Mouse (Mus musculus) lung, adult 2 months (tissue): ENCODE results near the gene Kdm2a. TPM values are rescaled to one million over a fixed set of nuclear protein-coding genes. Genes with fewer than 3 reads are reported as not detected.

Experiments used
- DNase-seq: peaks from one replicate; pipeline ENCODE4 v3.0.0; 2022
- H3K4me1 ChIP-seq: fragments of 200-500 bp; 2 replicates; pipeline ENCODE4 v1.6.1; 2011; ENCODE audit warnings: low read length; ENCODE audit not compliant: control insufficient read depth, insufficient read depth
- H3K4me3 ChIP-seq: fragments of 200-500 bp; replicated peaks from 2 replicates; pipeline ENCODE3; 2011; ENCODE audit warnings: low read depth, mild to moderate bottlenecking, control low read depth, low read length; ENCODE audit errors: extremely low read depth
- CTCF ChIP-seq: fragments of 200-500 bp; IDR thresholded peaks from 2 replicates; pipeline ENCODE4 v1.5.1; 2011; ENCODE audit warnings: mild to moderate bottlenecking, low read length, control low read depth; ENCODE audit not compliant: insufficient read depth
- POLR2A ChIP-seq: fragments of 200-500 bp; IDR thresholded peaks from 2 replicates; pipeline ENCODE4 v1.6.1; 2011; ENCODE audit warnings: low read depth, mild to moderate bottlenecking, control low read depth, low read length, borderline replicate concordance; ENCODE audit errors: extremely low read depth
- WGBS: fragments of 180-500 bp; shearing (Covaris S2); methylation state at CpG from one replicate; pipeline ENCODE4 v1.1.7; 2018; 5-methylcytosine and 5-hydroxymethylcytosine counted together
- polyA plus RNA-seq: library from polyadenylated mRNA; depleted of rRNA; stranded (reverse); fragments of >200 nt; gene quantifications from 2 replicates; pipeline ENCODE4 v1.2.3, GENCODE M21; 2012

Kdm2a gene
- polyA plus RNA-seq, 1 experiment, result 80.8 TPM

- DNase-seq, result no peak
- Histone ChIP-seq H3K4me3 (no peak overlapping the region), H3K4me1 (peaks cover 4% of the 10 kb centered on the region; the same call in 1 of the 2 replicates)
- TF ChIP-seq POLR2A (no peak), CTCF (no peak)
- WGBS, result 70% methylated on average over 3 of the region's 3 CpGs
These were observed 80.9 kb downstream of the Kdm2a start for GRCm38 (mm10) chr19:4317181-4317580.

- TF ChIP-seq CTCF (no peak), POLR2A (no peak)
- Histone ChIP-seq H3K4me1 (peaks cover 4% of the 10 kb centered on the region; the same call in 1 of the 2 replicates), H3K4me3 (no peak overlapping the region)
- WGBS, result 55% methylated on average over 6 of the region's 6 CpGs
- no peak for DNase-seq
These were observed 82.7 kb downstream of the Kdm2a start for GRCm38 (mm10) chr19:4315223-4315944.

GRCm38 (mm10) chr19:4309776-4310185 is 88.3 kb downstream of the Kdm2a start:
- H3K4me1 ChIP-seq, result peaks cover 7% of the 10 kb centered on the region
- no peak for DNase-seq
- TF ChIP-seq POLR2A (no peak), CTCF (peak; percentile 83)
- no peak overlapping the region for H3K4me3 ChIP-seq

GRCm38 (mm10) chr19:4309302-4309701 is 88.8 kb downstream of the Kdm2a start:
- 94% methylated on average over 4 of the region's 4 CpGs for WGBS
- Histone ChIP-seq H3K4me3 (no peak overlapping the region), H3K4me1 (peaks cover 12% of the 10 kb centered on the region)
- no peak for DNase-seq
- TF ChIP-seq CTCF (no peak), POLR2A (no peak)

- Histone ChIP-seq H3K4me1 (peaks cover 26% of the 10 kb centered on the region), H3K4me3 (peak within 1 kb of the TSS; percentile 94)
- WGBS, result 9% methylated on average over 46 of the region's 46 CpGs
- TF ChIP-seq POLR2A (no peak), CTCF (peak; percentile 44; the same call in 1 of the 2 replicates)
- DNase-seq, result peak; percentile 76
These were observed 91.9 kb downstream of the Kdm2a start, which contains the start of gene Grk2 for GRCm38 (mm10) chr19:4306190-4306577. Gene Grk2, minus strand, starts transcription at chr19:4306222.

- peak overlapping the region; percentile 94 for H3K4me3 ChIP-seq
- DNase-seq, result peak; percentile 64
- H3K4me1 ChIP-seq, result peaks cover 28% of the 10 kb centered on the region
- 5% methylated on average over 68 of the region's 68 CpGs for WGBS
- no peak for TF ChIP-seq CTCF
- no peak for TF ChIP-seq POLR2A
These were observed 92.4 kb downstream of the Kdm2a start for GRCm38 (mm10) chr19:4305491-4306189.

GRCm38 (mm10) chr19:4304871-4305321 is 93.2 kb downstream of the Kdm2a start:
- Histone ChIP-seq H3K4me3 (peak overlapping the region; percentile 94), H3K4me1 (peaks cover 35% of the 10 kb centered on the region)
- no peak for DNase-seq
- TF ChIP-seq POLR2A, result no peak
- TF ChIP-seq CTCF, result no peak
- 25% methylated on average over 4 of the region's 4 CpGs for WGBS

- H3K4me1 ChIP-seq, result peaks cover 41% of the 10 kb centered on the region
- WGBS, result 54% methylated on average over 5 of the region's 5 CpGs
- TF ChIP-seq POLR2A, result no peak
- TF ChIP-seq CTCF, result no peak
- DNase-seq, result no peak
- peak overlapping the region; percentile 94 for H3K4me3 ChIP-seq
These were observed 93.7 kb downstream of the Kdm2a start for GRCm38 (mm10) chr19:4304251-4304821.

- no peak for DNase-seq
- peaks cover 44% of the 10 kb centered on the region for H3K4me1 ChIP-seq
- no peak for TF ChIP-seq POLR2A
- 81% methylated on average over 5 of the region's 5 CpGs for WGBS
- H3K4me3 ChIP-seq, result no peak overlapping the region
These were observed 94.5 kb downstream of the Kdm2a start for GRCm38 (mm10) chr19:4303640-4303995.
